Mouse (Mus musculus): ENCODE measurements around the gene Scamp3. TPM values are rescaled to one million over a fixed set of nuclear protein-coding genes. Genes with fewer than 3 reads are reported as not detected.
"Not testable (repeated sequence)": the region's sequence is repeated elsewhere in the genome, so short reads cannot be mapped to it uniquely, and the experiment has no call there.

Scamp3 gene
- polyA plus RNA-seq, 1 experiment, result 76.5 TPM

- no peaks in the 10 kb centered on the region for H3K4me1 ChIP-seq (ENCODE audit: control insufficient read depth, insufficient read depth, low read length)
- TF ChIP-seq POLR2A (IDR thresholded peaks at IDR 0.05; ENCODE audit: borderline replicate concordance, low read depth, low read length) (no peak), CTCF (IDR thresholded peaks at IDR 0.05; ENCODE audit: low read depth, low read length) (no peak)
- H3K4me3 ChIP-seq (ENCODE audit: insufficient read depth, low read length), result no peak overlapping the region
- no peak overlapping the region for H3K27ac ChIP-seq (ENCODE audit: insufficient read depth, low read depth, low read length)
Observed at GRCm38 (mm10) chr3:89145566-89145965, 31.7 kb upstream of the Scamp3 start.

- no peaks in the 10 kb centered on the region for H3K4me1 ChIP-seq (ENCODE audit: control insufficient read depth, insufficient read depth, low read length)
- H3K27ac ChIP-seq (ENCODE audit: insufficient read depth, low read depth, low read length), result no peak overlapping the region
- TF ChIP-seq POLR2A (IDR thresholded peaks at IDR 0.05; ENCODE audit: borderline replicate concordance, low read depth, low read length), result no peak
- 0 out of 2 replicates have a peak overlapping the region, but pooled peaks have one; percentile 16 for H3K4me3 ChIP-seq (ENCODE audit: insufficient read depth, low read length)
Observed at GRCm38 (mm10) chr3:89147101-89147978, 29.9 kb upstream of the Scamp3 start.

GRCm38 (mm10) chr3:89147979-89148311, 29.3 kb upstream of the Scamp3 start:
- Histone ChIP-seq H3K4me1 (ENCODE audit: control insufficient read depth, insufficient read depth, low read length) (no peaks in the 10 kb centered on the region), H3K4me3 (ENCODE audit: insufficient read depth, low read length) (peak overlapping the region; percentile 16; the same call in 1 of the 2 replicates), H3K27ac (ENCODE audit: insufficient read depth, low read depth, low read length) (no peak overlapping the region)
- no peak for TF ChIP-seq CTCF (IDR thresholded peaks at IDR 0.05; ENCODE audit: low read depth, low read length)
- TF ChIP-seq POLR2A (IDR thresholded peaks at IDR 0.05; ENCODE audit: borderline replicate concordance, low read depth, low read length), result no peak

GRCm38 (mm10) chr3:89148567-89148966, 28.7 kb upstream of the Scamp3 start:
- TF ChIP-seq POLR2A (IDR thresholded peaks at IDR 0.05; ENCODE audit: borderline replicate concordance, low read depth, low read length) (no peak), CTCF (IDR thresholded peaks at IDR 0.05; ENCODE audit: low read depth, low read length) (no peak)
- Histone ChIP-seq H3K4me3 (ENCODE audit: insufficient read depth, low read length) (no peak overlapping the region), H3K27ac (ENCODE audit: insufficient read depth, low read depth, low read length) (no peak overlapping the region), H3K4me1 (ENCODE audit: control insufficient read depth, insufficient read depth, low read length) (no peaks in the 10 kb centered on the region)

GRCm38 (mm10) chr3:89152084-89152835, 25.0 kb upstream of the Scamp3 start:
- peaks cover 2% of the 10 kb centered on the region; the same call in 1 of the 2 replicates for H3K4me1 ChIP-seq (ENCODE audit: control insufficient read depth, insufficient read depth, low read length)
- no peak overlapping the region for H3K27ac ChIP-seq (ENCODE audit: insufficient read depth, low read depth, low read length)
- no peak overlapping the region for H3K4me3 ChIP-seq (ENCODE audit: insufficient read depth, low read length)
- TF ChIP-seq POLR2A (IDR thresholded peaks at IDR 0.05; ENCODE audit: borderline replicate concordance, low read depth, low read length), result no peak
- TF ChIP-seq CTCF (IDR thresholded peaks at IDR 0.05; ENCODE audit: low read depth, low read length), result no peak

GRCm38 (mm10) chr3:89156951-89157350, 20.3 kb upstream of the Scamp3 start:
- H3K4me3 ChIP-seq (ENCODE audit: insufficient read depth, low read length), result no peak overlapping the region
- peaks cover 6% of the 10 kb centered on the region for H3K4me1 ChIP-seq (ENCODE audit: control insufficient read depth, insufficient read depth, low read length)
- TF ChIP-seq CTCF (IDR thresholded peaks at IDR 0.05; ENCODE audit: low read depth, low read length) (no peak), POLR2A (IDR thresholded peaks at IDR 0.05; ENCODE audit: borderline replicate concordance, low read depth, low read length) (no peak)
- H3K27ac ChIP-seq (ENCODE audit: insufficient read depth, low read depth, low read length), result no peak overlapping the region

GRCm38 (mm10) chr3:89158651-89159050, 18.6 kb upstream of the Scamp3 start:
- TF ChIP-seq POLR2A (IDR thresholded peaks at IDR 0.05; ENCODE audit: borderline replicate concordance, low read depth, low read length) (no peak), CTCF (IDR thresholded peaks at IDR 0.05; ENCODE audit: low read depth, low read length) (no peak)

GRCm38 (mm10) chr3:89159211-89159610, 18.1 kb upstream of the Scamp3 start:
- TF ChIP-seq POLR2A (IDR thresholded peaks at IDR 0.05; ENCODE audit: borderline replicate concordance, low read depth, low read length), result no peak
- no peak for TF ChIP-seq CTCF (IDR thresholded peaks at IDR 0.05; ENCODE audit: low read depth, low read length)
- Histone ChIP-seq H3K4me3 (ENCODE audit: insufficient read depth, low read length) (peak overlapping the region; percentile 67), H3K4me1 (ENCODE audit: control insufficient read depth, insufficient read depth, low read length) (peaks cover 15% of the 10 kb centered on the region)

More at GRCm38 (mm10) chr3:89158651-89159050, 18.6 kb upstream of the Scamp3 start:
- H3K4me1 ChIP-seq (ENCODE audit: control insufficient read depth, insufficient read depth, low read length), result peaks cover 12% of the 10 kb centered on the region
- H3K4me3 ChIP-seq (ENCODE audit: insufficient read depth, low read length), result no peak overlapping the region
- no peak overlapping the region for H3K27ac ChIP-seq (ENCODE audit: insufficient read depth, low read depth, low read length)

GRCm38 (mm10) chr3:89159616-89160344, 17.5 kb upstream of the Scamp3 start, which contains the start of gene Hcn3:
Gene Hcn3 (minus strand): TSS chr3:89160196.
- peaks cover 15% of the 10 kb centered on the region for H3K4me1 ChIP-seq (ENCODE audit: control insufficient read depth, insufficient read depth, low read length)
- no peak for TF ChIP-seq POLR2A (IDR thresholded peaks at IDR 0.05; ENCODE audit: borderline replicate concordance, low read depth, low read length)
- TF ChIP-seq CTCF (IDR thresholded peaks at IDR 0.05; ENCODE audit: low read depth, low read length), result no peak
- H3K27ac ChIP-seq (ENCODE audit: insufficient read depth, low read depth, low read length), result no peak within 1 kb of the TSS
- peak within 1 kb of the TSS; percentile 67 for H3K4me3 ChIP-seq (ENCODE audit: insufficient read depth, low read length)

More at GRCm38 (mm10) chr3:89159211-89159610, 18.1 kb upstream of the Scamp3 start:
- H3K27ac ChIP-seq (ENCODE audit: insufficient read depth, low read depth, low read length), result no peak overlapping the region

GRCm38 (mm10) chr3:89161207-89161606, 16.1 kb upstream of the Scamp3 start:
- peaks cover 20% of the 10 kb centered on the region for H3K4me1 ChIP-seq (ENCODE audit: control insufficient read depth, insufficient read depth, low read length)
- not testable (repeated sequence) for H3K4me3 ChIP-seq (ENCODE audit: insufficient read depth, low read length); H3K27ac ChIP-seq (ENCODE audit: insufficient read depth, low read depth, low read length)

All from bone marrow macrophage, adult 2 months (primary cell).